ENCODE assay signal across 34 mouse cellular contexts in the genomic region with DNA sequence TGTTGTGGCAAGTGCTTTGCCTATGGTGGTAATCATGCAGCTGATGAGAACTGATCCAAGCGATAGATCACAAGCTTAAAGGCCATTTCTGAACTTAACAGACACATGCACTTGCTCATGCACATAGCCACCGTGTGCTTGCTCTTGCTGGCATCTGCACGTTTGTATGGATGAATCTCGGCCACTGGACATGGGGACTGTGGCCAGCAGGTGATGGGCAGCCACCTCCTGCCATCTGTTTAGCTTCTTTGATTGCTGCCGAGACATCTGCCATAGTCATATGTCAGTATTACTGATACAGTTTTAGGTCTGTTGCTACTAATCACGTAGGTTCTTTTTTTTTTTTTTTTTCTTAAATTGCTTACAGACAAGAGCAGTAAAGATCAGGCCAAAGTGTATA. TPM values are rescaled to one million over a fixed set of nuclear protein-coding genes. Genes with fewer than 3 reads are reported as not detected.
DNase-seq lines count a peak whose midpoint lies in the region; ATAC-seq and TF ChIP-seq lines count a peak whose summit lies in the region.
"Had no signal": no experiment of that assay in that cellular context is flagged by ENCODE, and none has a peak within 500 bp of the region (broad histone marks: within the 10 kb centered on the region; RNA-seq: fewer than 3 reads in every experiment).

No protein-coding gene starts in this region.

- H3K27me3 ChIP-seq in kidney, embryonic 16.5 days (ENCODE audit: insufficient read depth, low read length), result no peaks in the 10 kb centered on the region
- H3K27me3 ChIP-seq: forebrain, embryonic 13.5 days; hindbrain, embryonic 12.5 days; neural tube, embryonic 13.5 days; Patski; stomach, embryonic 15.5 days had no signal

- 88% methylated on average over 6 of the region's 6 CpGs for WGBS in kidney, embryonic 16.5 days

- no peaks in the 10 kb centered on the region for H3K4me1 ChIP-seq in kidney, embryonic 16.5 days (ENCODE audit: insufficient read depth, low read length)
- H3K4me1 ChIP-seq: forebrain, embryonic 13.5 days; hindbrain, embryonic 12.5 days; neural tube, embryonic 13.5 days; stomach, embryonic 15.5 days had no signal

- no peak for TF ChIP-seq CTCF in layer of hippocampus, adult 2 months (conservative IDR thresholded peaks at IDR 0.05)

- peak overlapping the region; percentile 48; the same call in 1 of the 2 replicates for H3K27ac ChIP-seq in layer of hippocampus, adult 2 months
- H3K27ac ChIP-seq in kidney, embryonic 16.5 days (ENCODE audit: low read length), result no peak overlapping the region
- H3K27ac ChIP-seq: forebrain, embryonic 13.5 days; gastrocnemius, adult 2 months; hindbrain, embryonic 12.5 days; liver, embryonic 14.5 days; neural tube, embryonic 13.5 days; stomach, embryonic 15.5 days had no signal

- no peaks in the 10 kb centered on the region for H3K9me3 ChIP-seq in kidney, embryonic 16.5 days (ENCODE audit: low read length)
- H3K9me3 ChIP-seq: forebrain, embryonic 13.5 days; hindbrain, embryonic 12.5 days; neural tube, embryonic 13.5 days; stomach, embryonic 15.5 days had no signal

- DNase-seq in layer of hippocampus, adult 2 months (ENCODE audit: low spot score in 2 of 2), result no peak
- no peak for DNase-seq in layer of hippocampus, postnatal 10 days (ENCODE audit: low spot score in 2 of 2)
- peak; percentile 82 for DNase-seq in brain, adult 2 months (ENCODE audit: low read depth, low spot score)
- DNase-seq in cerebellum, adult 18-20 months, result peak; percentile 59 to 67
- DNase-seq in cerebellum, postnatal 10 days, result peak; percentile 77 to 81
- DNase-seq in adipocyte (ENCODE audit: low spot score), result no peak
- no peak for DNase-seq in lung, postnatal 36 days
- DNase-seq: adrenal gland, postnatal 14 days; gastrocnemius, adult 2 months; gastrocnemius, postnatal 36 days; heart, adult 18-20 months; heart, postnatal 36 days; kidney, adult 9 months; kidney, postnatal 14 days; liver; lung, adult 2 months; lung, postnatal 10 days; right cerebral cortex, postnatal 25 days; thymus, postnatal 14 days had no signal

- H3K9ac ChIP-seq in kidney, embryonic 16.5 days (replicated peaks; ENCODE audit: low read length), result no peak overlapping the region
- H3K9ac ChIP-seq: forebrain, embryonic 13.5 days; hindbrain, embryonic 12.5 days; liver, embryonic 14.5 days; neural tube, embryonic 13.5 days; stomach, embryonic 15.5 days had no signal

- ATAC-seq in kidney, embryonic 16.5 days (ENCODE audit: low FRiP score, low TSS enrichment), result no peak
- ATAC-seq: forebrain, embryonic 13.5 days; intestine, postnatal 0 days; Patski had no signal

- no peak overlapping the region for H3K4me3 ChIP-seq in layer of hippocampus, adult 2 months
- no peak overlapping the region for H3K4me3 ChIP-seq in kidney, embryonic 16.5 days (ENCODE audit: low read length)
- H3K4me3 ChIP-seq: forebrain, embryonic 13.5 days; gastrocnemius, adult 2 months; hindbrain, embryonic 12.5 days; neural tube, embryonic 13.5 days; stomach, embryonic 15.5 days had no signal

- H3K4me2 ChIP-seq in kidney, embryonic 16.5 days (replicated peaks; ENCODE audit: low read depth, low read length), result no peak overlapping the region
- H3K4me2 ChIP-seq: forebrain, embryonic 13.5 days; heart, embryonic 11.5 days; hindbrain, embryonic 12.5 days; neural tube, embryonic 13.5 days; stomach, embryonic 15.5 days had no signal

- H3K36me3 ChIP-seq in kidney, embryonic 16.5 days (ENCODE audit: insufficient read depth, low read length), result peaks cover 35% of the 10 kb centered on the region

RNA-seq across cellular contexts. Expression of a gene that starts 18.9 kb away (rescaled TPM):
- 10 to 100 TPM; 39.2 to 40.2 TPM for total RNA-seq in layer of hippocampus, adult 2 months (2021)
- total RNA-seq in layer of hippocampus, postnatal 10 days (2021), result 10 to 100 TPM; 37.4 TPM
- polyA plus RNA-seq in kidney, embryonic 16.5 days (2015; fragmentation: Nextera tagmentation; extraction: Ambion mirVana), result 50.1 and 50.6 TPM in 2 replicates

RNA-seq across cellular contexts. Expression of a gene that starts 26.5 kb away (rescaled TPM):
- not detected for total RNA-seq in layer of hippocampus, adult 2 months (2021)
- not detected for total RNA-seq in layer of hippocampus, postnatal 10 days (2021)
- polyA plus RNA-seq in kidney, embryonic 16.5 days (2015; fragmentation: Nextera tagmentation; extraction: Ambion mirVana), result not detected in 2 replicates
- total RNA-seq: adrenal gland, postnatal 14 days; gastrocnemius, adult 2 months; gastrocnemius, postnatal 36 days; heart, adult 18-20 months; heart, postnatal 36 days; layer of hippocampus, postnatal 14 days; MEL had no signal
- polyA plus RNA-seq: embryonic facial prominence, embryonic 11.5 days; forebrain, embryonic 13.5 days; heart, embryonic 11.5 days; hindbrain, embryonic 12.5 days; intestine, postnatal 0 days; limb, embryonic 11.5 days; liver, embryonic 14.5 days; neural tube, embryonic 13.5 days; stomach, embryonic 15.5 days; urinary bladder, adult 2 months had no signal

RNA-seq across cellular contexts. Expression of a gene that starts 34.7 kb away (rescaled TPM):
- total RNA-seq in layer of hippocampus, adult 2 months (2021), result under 1 TPM; 0.79 to 0.82 TPM
- 1 to 10 TPM in 1 of 2 experiments, under 1 TPM in 1; 0.83 to 1.3 TPM for total RNA-seq in layer of hippocampus, postnatal 10 days (2021)
- not detected in 2 replicates for polyA plus RNA-seq in kidney, embryonic 16.5 days (2015; fragmentation: Nextera tagmentation; extraction: Ambion mirVana)
- total RNA-seq: adrenal gland, postnatal 14 days; gastrocnemius, adult 2 months; gastrocnemius, postnatal 36 days; heart, adult 18-20 months; heart, postnatal 36 days had no signal
- polyA plus RNA-seq: embryonic facial prominence, embryonic 11.5 days; forebrain, embryonic 13.5 days; heart, embryonic 11.5 days; heart, embryonic 16.5 days; hindbrain, embryonic 12.5 days; intestine, postnatal 0 days; limb, embryonic 11.5 days; liver, embryonic 14.5 days; lung, adult 2 months; neural tube, embryonic 13.5 days; stomach, embryonic 15.5 days had no signal

RNA-seq across cellular contexts. Expression of a gene that starts 37.4 kb away (rescaled TPM):
- total RNA-seq in layer of hippocampus, adult 2 months (2021), result 10 to 100 TPM in 1 of 2 experiments, 1 to 10 TPM in 1; 10.0 to 10.7 TPM
- 10 to 100 TPM; 11.6 to 12.8 TPM for total RNA-seq in layer of hippocampus, postnatal 10 days (2021)
- polyA plus RNA-seq in kidney, embryonic 16.5 days (2015; fragmentation: Nextera tagmentation; extraction: Ambion mirVana), result 385 and 421 TPM in 2 replicates

RNA-seq across cellular contexts. Expression of a gene that starts 47.9 kb away (rescaled TPM):
- 10 to 100 TPM; 16.7 to 17.6 TPM for total RNA-seq in layer of hippocampus, adult 2 months (2021)
- 10 to 100 TPM; 50.9 to 56.4 TPM for total RNA-seq in layer of hippocampus, postnatal 10 days (2021)
- polyA plus RNA-seq in kidney, embryonic 16.5 days (2015; fragmentation: Nextera tagmentation; extraction: Ambion mirVana), result 36.4 and 36.6 TPM in 2 replicates

Comparison
In these comparisons a context has a peak if more than half of its experiments do, and no peak if none do; other contexts are left out.
1. DNase-seq: peak in brain, adult 2 months (single experiment), cerebellum, adult 18-20 months (2 of 2) and cerebellum, postnatal 10 days (2 of 2); none in layer of hippocampus, adult 2 months (0 of 2), layer of hippocampus, postnatal 10 days (0 of 2), adipocyte (single experiment) and lung, postnatal 36 days (single experiment).